Mouse (Mus musculus): ENCODE results near the gene Mgat3. TPM values are rescaled to one million over a fixed set of nuclear protein-coding genes. Genes with fewer than 3 reads are reported as not detected.
A peak's percentile ranks its signal among the peaks of the same experiment; 100 is the strongest.

Mgat3 gene
- polyA plus RNA-seq, 1 experiment from 2014 or later, result 7.3 TPM

DNA sequence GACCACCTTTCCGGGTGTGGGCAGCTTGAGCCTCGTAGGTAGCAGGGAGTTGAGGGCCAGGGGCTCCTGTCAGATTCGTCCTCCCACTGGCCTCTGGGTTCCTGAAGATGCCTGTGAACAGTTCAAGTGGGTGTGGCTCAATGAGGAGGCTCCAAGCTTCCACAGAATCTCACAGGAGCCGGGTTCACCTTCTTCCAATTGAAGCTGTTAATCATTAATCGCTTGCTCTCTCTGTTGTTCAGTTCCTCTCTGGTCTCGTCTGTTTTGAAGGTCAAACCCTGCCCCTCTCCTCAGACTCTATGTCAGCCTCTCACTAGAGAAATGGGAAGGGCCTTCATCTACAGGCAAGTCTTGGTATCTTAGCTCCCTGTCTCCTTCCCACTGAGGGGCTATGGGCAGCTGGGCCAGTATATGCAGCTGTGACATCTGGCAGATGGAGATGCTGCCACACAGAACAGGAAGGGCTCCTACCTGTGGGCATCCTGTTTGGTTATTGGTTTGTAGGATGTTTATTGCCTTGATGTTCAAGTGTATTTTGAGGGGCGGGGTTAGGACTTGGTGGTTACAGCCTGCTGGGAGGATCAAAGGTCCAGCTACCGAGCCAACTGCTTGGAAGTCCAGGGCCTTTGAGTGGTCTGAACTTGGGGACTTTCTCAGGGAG, 18.2 kb downstream of the Mgat3 start:
- H3K4me2 ChIP-seq (ENCODE audit: low read depth, low read length), result no peak overlapping the region
- H3K27ac ChIP-seq (replicated peaks; ENCODE audit: low read depth, low read length), result no peak overlapping the region
- no peak overlapping the region for H3K9ac ChIP-seq (ENCODE audit: low read depth, low read length)
- no peaks in the 10 kb centered on the region for H3K27me3 ChIP-seq (replicated peaks; ENCODE audit: control insufficient read depth, insufficient read depth, low read length)
- WGBS, result 74% methylated on average over 8 of the region's 8 CpGs
- no peaks in the 10 kb centered on the region for H3K9me3 ChIP-seq (ENCODE audit: control insufficient read depth, low read length)
- H3K36me3 ChIP-seq (ENCODE audit: control insufficient read depth, insufficient read depth, low read length), result no peaks in the 10 kb centered on the region
- ATAC-seq (ENCODE audit: low read depth) (no peak), DNase-seq (ENCODE audit: low spot score) (no peak)
- H3K4me3 ChIP-seq (ENCODE audit: low read depth, low read length), result no peak overlapping the region
- H3K4me1 ChIP-seq (ENCODE audit: control insufficient read depth, insufficient read depth, low read length), result no peaks in the 10 kb centered on the region

DNA sequence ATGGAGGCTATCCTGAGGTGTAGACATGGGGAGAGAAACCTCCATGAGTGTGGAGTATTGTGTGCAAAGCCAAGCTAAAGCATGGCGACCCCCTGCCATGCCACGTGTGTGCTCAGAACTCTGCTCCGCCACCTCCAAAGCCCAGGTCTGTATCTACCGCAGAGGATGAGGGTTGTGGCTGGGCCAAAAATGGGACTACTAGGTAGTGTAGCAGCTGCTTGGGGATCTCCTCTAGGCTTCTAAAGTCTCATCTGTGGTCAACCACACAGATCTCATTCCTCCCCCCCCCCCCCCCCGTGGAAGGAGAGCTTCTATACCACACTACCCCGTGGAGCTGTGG, 18.7 kb downstream of the Mgat3 start:
- WGBS, result 98% methylated on average over 5 of the region's 6 CpGs

DNA sequence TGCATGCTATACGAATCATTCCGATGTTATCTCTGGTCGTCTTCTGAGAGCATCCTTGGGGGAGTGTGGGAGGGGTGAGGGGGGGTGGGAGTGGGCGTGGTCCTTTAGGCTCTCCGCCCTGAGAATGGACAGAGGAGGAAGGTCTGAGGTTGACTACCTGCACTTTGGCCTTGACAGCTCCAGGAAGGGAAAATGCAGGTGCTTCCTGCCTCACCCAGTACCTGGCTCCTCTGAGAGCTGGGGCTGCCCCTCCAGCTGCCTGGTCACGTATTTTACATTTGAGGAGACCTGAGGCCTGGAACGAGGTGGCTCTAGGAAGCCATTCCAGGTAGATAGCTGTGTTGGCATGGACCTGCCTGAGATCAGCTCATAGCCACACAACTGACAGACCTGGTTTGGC, 19.3 kb downstream of the Mgat3 start:
- H3K4me1 ChIP-seq (ENCODE audit: control insufficient read depth, insufficient read depth, low read length), result no peaks in the 10 kb centered on the region
- DNase-seq (ENCODE audit: low spot score) (no peak), ATAC-seq (ENCODE audit: low read depth) (no peak)
- no peaks in the 10 kb centered on the region for H3K27me3 ChIP-seq (replicated peaks; ENCODE audit: control insufficient read depth, insufficient read depth, low read length)
- H3K9me3 ChIP-seq (ENCODE audit: control insufficient read depth, low read length), result no peaks in the 10 kb centered on the region
- H3K9ac ChIP-seq (ENCODE audit: low read depth, low read length), result no peak overlapping the region
- no peak overlapping the region for H3K4me2 ChIP-seq (ENCODE audit: low read depth, low read length)
- H3K4me3 ChIP-seq (ENCODE audit: low read depth, low read length), result no peak overlapping the region
- 80% methylated on average over 7 of the region's 7 CpGs for WGBS
- H3K36me3 ChIP-seq (ENCODE audit: control insufficient read depth, insufficient read depth, low read length), result no peaks in the 10 kb centered on the region
- H3K27ac ChIP-seq (replicated peaks; ENCODE audit: low read depth, low read length), result no peak overlapping the region

More for the DNA sequence above, 18.7 kb downstream of the Mgat3 start:
- Histone ChIP-seq H3K4me3 (ENCODE audit: low read depth, low read length) (no peak overlapping the region), H3K9ac (ENCODE audit: low read depth, low read length) (no peak overlapping the region), H3K4me2 (ENCODE audit: low read depth, low read length) (no peak overlapping the region), H3K27me3 (replicated peaks; ENCODE audit: control insufficient read depth, insufficient read depth, low read length) (no peaks in the 10 kb centered on the region), H3K4me1 (ENCODE audit: control insufficient read depth, insufficient read depth, low read length) (no peaks in the 10 kb centered on the region), H3K36me3 (ENCODE audit: control insufficient read depth, insufficient read depth, low read length) (no peaks in the 10 kb centered on the region), H3K27ac (replicated peaks; ENCODE audit: low read depth, low read length) (no peak overlapping the region), H3K9me3 (ENCODE audit: control insufficient read depth, low read length) (no peaks in the 10 kb centered on the region)
- ATAC-seq (ENCODE audit: low read depth) (no peak), DNase-seq (ENCODE audit: low spot score) (no peak)

DNA sequence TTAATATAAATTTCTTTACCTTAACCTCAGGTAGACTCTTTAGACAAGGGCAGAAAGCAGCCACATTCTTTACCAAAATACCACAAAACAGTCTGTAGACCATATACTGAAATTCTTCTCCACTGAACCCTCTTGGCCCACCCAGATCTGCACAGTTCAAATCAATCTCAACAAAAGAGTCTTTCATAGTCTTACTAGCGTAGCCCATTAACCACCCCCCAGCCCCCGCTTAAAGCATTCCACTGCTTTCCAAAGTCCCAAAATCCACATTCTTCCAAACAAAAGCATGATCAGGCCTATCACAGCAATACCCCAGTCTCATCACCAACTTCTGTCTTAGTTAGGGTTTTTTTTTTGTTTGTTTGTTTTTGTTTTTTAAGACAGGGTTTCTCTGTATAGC, 26.0 kb downstream of the Mgat3 start:
- Histone ChIP-seq H3K9me3 (ENCODE audit: control insufficient read depth, low read length) (no peaks in the 10 kb centered on the region), H3K4me2 (ENCODE audit: low read depth, low read length) (no peak overlapping the region), H3K27me3 (replicated peaks; ENCODE audit: control insufficient read depth, insufficient read depth, low read length) (no peaks in the 10 kb centered on the region), H3K4me1 (ENCODE audit: control insufficient read depth, insufficient read depth, low read length) (no peaks in the 10 kb centered on the region; the same call in 1 of the 2 replicates), H3K4me3 (ENCODE audit: low read depth, low read length) (no peak overlapping the region), H3K9ac (ENCODE audit: low read depth, low read length) (no peak overlapping the region), H3K27ac (replicated peaks; ENCODE audit: low read depth, low read length) (no peak overlapping the region), H3K36me3 (ENCODE audit: control insufficient read depth, insufficient read depth, low read length) (no peaks in the 10 kb centered on the region)
- DNase-seq (ENCODE audit: low spot score) (no peak), ATAC-seq (ENCODE audit: low read depth) (no peak)
- WGBS, result 73% methylated on average over 2 of the region's 2 CpGs

DNA sequence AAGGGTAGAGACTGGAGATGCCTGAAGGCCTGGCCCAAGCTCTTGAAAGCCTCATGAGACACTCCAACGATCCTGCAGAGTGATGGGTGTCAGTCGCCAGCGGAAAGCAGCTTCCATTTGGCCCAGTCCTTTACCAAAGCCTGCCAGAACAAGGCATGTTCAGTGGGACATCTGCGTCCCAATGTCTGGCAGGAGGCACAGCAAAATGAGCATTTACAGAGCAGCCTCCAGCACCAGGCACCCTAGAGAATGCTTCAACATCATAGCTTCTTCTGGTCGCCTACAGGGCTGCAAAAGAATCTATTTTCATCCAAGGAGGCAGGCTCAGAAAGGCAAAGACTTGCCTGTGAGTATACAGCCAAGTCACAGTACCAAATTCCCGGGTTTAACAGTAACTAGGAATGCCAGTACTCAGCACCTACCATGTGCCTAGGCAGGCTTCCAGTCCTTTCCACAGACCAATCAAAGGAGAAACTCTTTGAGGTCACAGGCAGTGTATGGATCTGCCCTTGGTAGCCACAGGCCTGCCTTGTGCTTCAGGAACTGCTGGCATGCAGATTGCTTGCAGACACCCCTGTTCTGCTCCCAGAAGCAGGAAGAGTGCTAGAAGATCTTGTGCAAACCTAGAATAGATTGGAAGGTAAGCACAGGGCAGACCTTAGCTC, 28.7 kb downstream of the Mgat3 start:
- Histone ChIP-seq H3K4me2 (ENCODE audit: low read depth, low read length) (no peak overlapping the region), H3K27me3 (replicated peaks; ENCODE audit: control insufficient read depth, insufficient read depth, low read length) (no peaks in the 10 kb centered on the region), H3K27ac (replicated peaks; ENCODE audit: low read depth, low read length) (no peak overlapping the region), H3K36me3 (ENCODE audit: control insufficient read depth, insufficient read depth, low read length) (no peaks in the 10 kb centered on the region), H3K4me3 (ENCODE audit: low read depth, low read length) (no peak overlapping the region), H3K4me1 (ENCODE audit: control insufficient read depth, insufficient read depth, low read length) (no peaks in the 10 kb centered on the region; the same call in 1 of the 2 replicates), H3K9ac (ENCODE audit: low read depth, low read length) (no peak overlapping the region), H3K9me3 (ENCODE audit: control insufficient read depth, low read length) (no peaks in the 10 kb centered on the region)
- WGBS, result 85% methylated on average over 6 of the region's 6 CpGs
- DNase-seq (ENCODE audit: low spot score) (no peak), ATAC-seq (ENCODE audit: low read depth) (no peak)

DNA sequence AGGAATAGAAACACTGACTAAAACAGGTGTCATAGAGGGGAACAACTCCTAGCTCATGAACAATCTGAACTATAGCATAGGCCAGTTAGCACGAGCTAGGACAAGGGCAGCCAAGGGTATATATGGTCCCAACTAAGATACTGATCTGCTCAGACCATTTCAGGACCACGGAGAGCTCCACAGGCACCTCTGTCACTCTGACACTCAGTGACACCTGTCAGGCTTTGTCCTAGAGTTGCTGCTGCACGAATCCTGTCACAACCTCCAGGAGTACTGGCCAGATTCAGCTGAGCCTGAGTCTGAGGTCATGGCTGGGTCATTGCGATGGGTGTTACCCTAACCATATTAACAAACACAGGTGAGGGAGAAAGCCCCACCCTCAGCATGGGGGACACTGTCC, 29.9 kb downstream of the Mgat3 start:
- 40% methylated on average over 4 of the region's 4 CpGs for WGBS
- DNase-seq (ENCODE audit: low spot score) (peak; percentile 45), ATAC-seq (ENCODE audit: low read depth) (no peak)
- Histone ChIP-seq H3K4me1 (ENCODE audit: control insufficient read depth, insufficient read depth, low read length) (no peaks in the 10 kb centered on the region; the same call in 1 of the 2 replicates), H3K9me3 (ENCODE audit: control insufficient read depth, low read length) (no peaks in the 10 kb centered on the region), H3K27me3 (replicated peaks; ENCODE audit: control insufficient read depth, insufficient read depth, low read length) (no peaks in the 10 kb centered on the region), H3K9ac (ENCODE audit: low read depth, low read length) (no peak overlapping the region), H3K27ac (replicated peaks; ENCODE audit: low read depth, low read length) (no peak overlapping the region), H3K4me2 (ENCODE audit: low read depth, low read length) (no peak overlapping the region), H3K4me3 (ENCODE audit: low read depth, low read length) (no peak overlapping the region), H3K36me3 (ENCODE audit: control insufficient read depth, insufficient read depth, low read length) (no peaks in the 10 kb centered on the region)

DNA sequence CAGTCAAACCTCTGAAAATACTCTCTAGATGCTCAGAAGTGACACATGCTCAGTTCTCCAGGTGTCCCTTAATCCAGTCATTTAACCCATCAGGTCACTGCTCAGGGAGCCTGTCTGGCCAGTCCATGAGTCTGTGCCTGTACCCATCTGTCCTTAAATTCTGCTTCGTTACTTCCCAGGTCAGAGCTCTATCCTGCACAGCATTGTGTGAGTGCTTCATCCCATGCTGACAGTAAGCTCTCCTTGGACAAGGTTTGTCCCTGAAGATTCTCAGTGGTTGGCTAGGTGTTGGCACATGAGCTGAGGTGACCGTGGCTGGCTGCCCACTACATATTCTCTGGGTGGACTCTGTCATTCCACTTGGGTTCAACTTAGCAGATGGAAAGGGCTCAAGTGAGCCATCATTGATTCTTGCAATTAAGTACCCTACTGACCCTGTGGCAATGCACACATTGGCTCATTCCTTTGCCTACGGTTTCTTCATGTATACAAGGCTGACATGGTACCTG, 32.6 kb downstream of the Mgat3 start:
- Histone ChIP-seq H3K9ac (ENCODE audit: low read depth, low read length) (no peak overlapping the region), H3K4me1 (ENCODE audit: control insufficient read depth, insufficient read depth, low read length) (no peaks in the 10 kb centered on the region; the same call in 1 of the 2 replicates), H3K27me3 (replicated peaks; ENCODE audit: control insufficient read depth, insufficient read depth, low read length) (no peaks in the 10 kb centered on the region), H3K36me3 (ENCODE audit: control insufficient read depth, insufficient read depth, low read length) (peaks cover 2% of the 10 kb centered on the region), H3K4me2 (ENCODE audit: low read depth, low read length) (no peak overlapping the region), H3K27ac (replicated peaks; ENCODE audit: low read depth, low read length) (no peak overlapping the region), H3K9me3 (ENCODE audit: control insufficient read depth, low read length) (no peaks in the 10 kb centered on the region), H3K4me3 (ENCODE audit: low read depth, low read length) (no peak overlapping the region)
- no peak for ATAC-seq (ENCODE audit: low read depth)
- no peak for DNase-seq (ENCODE audit: low spot score)
- 90% methylated on average over 3 of the region's 3 CpGs for WGBS

DNA sequence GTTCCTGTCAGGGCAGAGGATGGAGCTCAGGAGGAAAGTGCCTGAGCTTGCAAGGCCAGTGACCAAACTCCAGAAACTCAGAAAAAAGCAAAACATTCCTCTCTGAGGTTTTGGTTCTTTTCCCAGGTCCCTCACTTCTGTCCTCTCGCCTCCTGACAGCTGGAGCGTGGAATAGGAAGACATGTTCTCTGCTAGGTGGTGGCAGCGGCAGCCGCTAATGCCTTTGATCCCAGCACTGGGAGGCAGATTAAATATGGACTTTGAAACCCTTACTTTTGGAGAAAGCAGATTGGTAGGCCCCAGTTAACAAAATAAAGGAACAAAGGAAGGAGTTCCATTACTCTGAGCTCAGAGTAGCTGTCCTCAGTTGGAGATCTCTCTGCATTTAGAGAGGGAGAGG, 34.9 kb downstream of the Mgat3 start:
- Histone ChIP-seq H3K4me2 (ENCODE audit: low read depth, low read length) (no peak overlapping the region), H3K9ac (ENCODE audit: low read depth, low read length) (peak overlapping the region; percentile 35; the same call in 1 of the 2 replicates), H3K36me3 (ENCODE audit: control insufficient read depth, insufficient read depth, low read length) (peaks cover 22% of the 10 kb centered on the region), H3K27ac (replicated peaks; ENCODE audit: low read depth, low read length) (peak overlapping the region; percentile 3; the same call in 1 of the 2 replicates), H3K9me3 (ENCODE audit: control insufficient read depth, low read length) (no peaks in the 10 kb centered on the region), H3K27me3 (replicated peaks; ENCODE audit: control insufficient read depth, insufficient read depth, low read length) (no peaks in the 10 kb centered on the region), H3K4me1 (ENCODE audit: control insufficient read depth, insufficient read depth, low read length) (no peaks in the 10 kb centered on the region), H3K4me3 (ENCODE audit: low read depth, low read length) (no peak overlapping the region)
- WGBS, result 19% methylated on average over 4 of the region's 4 CpGs
- ATAC-seq (ENCODE audit: low read depth), result no peak
- peak; percentile 22 for DNase-seq (ENCODE audit: low spot score)

DNA sequence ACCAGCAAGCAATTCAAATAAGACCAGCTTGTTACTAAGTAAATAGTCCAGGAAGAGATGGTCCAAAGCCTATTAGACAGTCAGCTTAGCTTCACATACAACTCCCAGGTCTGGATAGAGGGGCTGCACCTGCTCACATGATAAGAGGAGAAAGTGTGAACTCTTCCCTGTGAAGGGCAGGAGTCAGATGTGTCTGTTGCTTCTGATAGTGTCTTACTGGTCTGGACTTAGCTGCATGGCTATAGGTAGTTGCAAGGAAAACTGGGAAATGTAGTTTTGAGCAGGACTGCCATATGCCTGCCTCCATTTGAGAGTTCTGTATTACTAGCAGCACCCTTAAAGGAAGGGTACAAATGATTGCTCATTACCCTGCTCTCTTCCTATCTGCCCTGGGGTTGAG, 40.2 kb downstream of the Mgat3 start:
- H3K4me3 ChIP-seq (ENCODE audit: low read depth, low read length), result no peak overlapping the region
- no peak overlapping the region for H3K9ac ChIP-seq (ENCODE audit: low read depth, low read length)
- no peaks in the 10 kb centered on the region for H3K9me3 ChIP-seq (ENCODE audit: control insufficient read depth, low read length)
- H3K27me3 ChIP-seq (replicated peaks; ENCODE audit: control insufficient read depth, insufficient read depth, low read length), result no peaks in the 10 kb centered on the region
- DNase-seq (ENCODE audit: low spot score), result no peak
- ATAC-seq (ENCODE audit: low read depth), result no peak
- no peak overlapping the region for H3K27ac ChIP-seq (replicated peaks; ENCODE audit: low read depth, low read length)
- H3K4me2 ChIP-seq (ENCODE audit: low read depth, low read length), result no peak overlapping the region
- H3K4me1 ChIP-seq (ENCODE audit: control insufficient read depth, insufficient read depth, low read length), result no peaks in the 10 kb centered on the region
- H3K36me3 ChIP-seq (ENCODE audit: control insufficient read depth, insufficient read depth, low read length), result peaks cover 27% of the 10 kb centered on the region
